Mouse (Mus musculus) hindbrain, embryonic 10.5 days (tissue): ENCODE results near the gene Rps3a1. TPM values are rescaled to one million over a fixed set of nuclear protein-coding genes. Genes with fewer than 3 reads are reported as not detected.
A peak's percentile ranks its signal among the peaks of the same experiment; 100 is the strongest.

Experiments
- DNase-seq: peaks from one replicate; pipeline ENCODE4 v3.0.0-alpha.2; 2017; ENCODE audit warnings: low spot score
- H3K27ac ChIP-seq: fragments of 300-500 bp; sonication (generic); 2 replicates; pipeline ENCODE4 v1.5.1; 2016; ENCODE audit warnings: mild to moderate bottlenecking, moderate library complexity
- H3K27me3 ChIP-seq: fragments of 300-500 bp; sonication (generic); 2 replicates; pipeline ENCODE4 v1.6.1; 2016; ENCODE audit warnings: mild to moderate bottlenecking; ENCODE audit not compliant: poor library complexity, insufficient read depth, severe bottlenecking
- H3K36me3 ChIP-seq: fragments of 300-500 bp; sonication (generic); 2 replicates; pipeline ENCODE4 v1.6.1; 2016; ENCODE audit warnings: mild to moderate bottlenecking, moderate library complexity
- H3K4me1 ChIP-seq: fragments of 300-500 bp; sonication (generic); replicated peaks from 2 replicates; pipeline ENCODE4 v1.6.1; 2016; ENCODE audit warnings: mild to moderate bottlenecking
- H3K4me3 ChIP-seq: fragments of 300-500 bp; sonication (generic); 2 replicates; pipeline ENCODE4 v1.5.1; 2016; ENCODE audit warnings: mild to moderate bottlenecking, moderate library complexity
- H3K9me3 ChIP-seq: fragments of 300-500 bp; sonication (generic); 2 replicates; pipeline ENCODE4 v1.6.1; 2016; ENCODE audit warnings: mild to moderate bottlenecking, moderate library complexity
- WGBS: fragments of 180-500 bp; shearing (Covaris S2); methylation state at CpG from one replicate; pipeline ENCODE4 v1.1.7; 2016; 5-methylcytosine and 5-hydroxymethylcytosine counted together
- polyA plus RNA-seq: library from polyadenylated mRNA; unstranded; fragments of >200 nt; fragmentation: Nextera tagmentation; extraction: Ambion mirVana; gene quantifications from 2 replicates; pipeline ENCODE4 v1.2.1, GENCODE M21; 2016

Gene Rps3a1
- polyA plus RNA-seq, 1 experiment from 2014 or later, result 978 TPM

- 93% methylated on average over 6 of the region's 6 CpGs for WGBS
- peaks cover 80% of the 10 kb centered on the region for H3K36me3 ChIP-seq
- H3K27me3 ChIP-seq, result no peaks in the 10 kb centered on the region
Observed at GRCm38 (mm10) chr3:86136936-86137574, 5.4 kb downstream of the Rps3a1 start.

GRCm38 (mm10) chr3:86135886-86136563 lies 6.5 kb downstream of the Rps3a1 start:
- H3K4me1 ChIP-seq, result peaks cover 11% of the 10 kb centered on the region
- H3K4me3 ChIP-seq, result no peak overlapping the region
- H3K36me3 ChIP-seq, result peaks cover 75% of the 10 kb centered on the region
- 89% methylated on average over 6 of the region's 6 CpGs for WGBS
- no peak overlapping the region for H3K27ac ChIP-seq
- H3K27me3 ChIP-seq, result no peaks in the 10 kb centered on the region
- no peak for DNase-seq
- H3K9me3 ChIP-seq, result no peaks in the 10 kb centered on the region

More at GRCm38 (mm10) chr3:86136936-86137574, 5.4 kb downstream of the Rps3a1 start:
- no peaks in the 10 kb centered on the region for H3K9me3 ChIP-seq
- H3K4me3 ChIP-seq, result no peak overlapping the region
- no peak overlapping the region for H3K27ac ChIP-seq
- DNase-seq, result no peak
- peaks cover 16% of the 10 kb centered on the region for H3K4me1 ChIP-seq

- H3K27ac ChIP-seq, result no peak overlapping the region
- no peaks in the 10 kb centered on the region for H3K9me3 ChIP-seq
- H3K36me3 ChIP-seq, result peaks cover 66% of the 10 kb centered on the region
- 0 out of 2 replicates have a peak, but pooled peaks cover 2% of the 10 kb centered on the region for H3K4me1 ChIP-seq
- 91% methylated on average over 6 of the region's 6 CpGs for WGBS
- no peak for DNase-seq
- H3K4me3 ChIP-seq, result no peak overlapping the region
- H3K27me3 ChIP-seq, result no peaks in the 10 kb centered on the region
Observed at GRCm38 (mm10) chr3:86134939-86135638, 7.4 kb downstream of the Rps3a1 start.

GRCm38 (mm10) chr3:86129757-86130156 lies 12.7 kb downstream of the Rps3a1 start:
- Histone ChIP-seq H3K27me3 (no peaks in the 10 kb centered on the region), H3K27ac (no peak overlapping the region), H3K36me3 (peaks cover 13% of the 10 kb centered on the region), H3K9me3 (no peaks in the 10 kb centered on the region), H3K4me1 (no peaks in the 10 kb centered on the region), H3K4me3 (no peak overlapping the region)
- DNase-seq, result peak; percentile 52
- 17% methylated on average over 6 of the region's 6 CpGs for WGBS

GRCm38 (mm10) chr3:86123251-86123746 lies 19.2 kb downstream of the Rps3a1 start:
- Histone ChIP-seq H3K27me3 (no peaks in the 10 kb centered on the region), H3K4me1 (no peaks in the 10 kb centered on the region), H3K9me3 (no peaks in the 10 kb centered on the region), H3K27ac (no peak overlapping the region), H3K36me3 (peaks cover 14% of the 10 kb centered on the region), H3K4me3 (no peak overlapping the region)
- no peak for DNase-seq
- 94% methylated on average over 8 of the region's 8 CpGs for WGBS

GRCm38 (mm10) chr3:86122156-86122555 lies 20.3 kb downstream of the Rps3a1 start:
- no peaks in the 10 kb centered on the region for H3K27me3 ChIP-seq
- no peak overlapping the region for H3K27ac ChIP-seq
- no peak for DNase-seq
- no peak overlapping the region for H3K4me3 ChIP-seq
- H3K9me3 ChIP-seq, result no peaks in the 10 kb centered on the region
- H3K4me1 ChIP-seq, result no peaks in the 10 kb centered on the region
- H3K36me3 ChIP-seq, result peaks cover 14% of the 10 kb centered on the region

GRCm38 (mm10) chr3:86119237-86119932 lies 23.1 kb downstream of the Rps3a1 start:
- H3K4me3 ChIP-seq, result no peak overlapping the region
- peak overlapping the region; percentile 24 for H3K27ac ChIP-seq
- H3K4me1 ChIP-seq, result no peaks in the 10 kb centered on the region
- WGBS, result 78% methylated on average over 16 of the region's 16 CpGs
- DNase-seq, result no peak
- H3K36me3 ChIP-seq, result peaks cover 26% of the 10 kb centered on the region
- no peaks in the 10 kb centered on the region for H3K27me3 ChIP-seq
- 0 out of 2 replicates have a peak, but pooled peaks cover 7% of the 10 kb centered on the region for H3K9me3 ChIP-seq

- no peak for DNase-seq
- Histone ChIP-seq H3K27ac (no peak overlapping the region), H3K36me3 (peaks cover 21% of the 10 kb centered on the region), H3K4me1 (no peaks in the 10 kb centered on the region), H3K27me3 (no peaks in the 10 kb centered on the region), H3K9me3 (0 out of 2 replicates have a peak, but pooled peaks cover 7% of the 10 kb centered on the region), H3K4me3 (no peak overlapping the region)
- 90% methylated on average over 4 of the region's 4 CpGs for WGBS
Observed at GRCm38 (mm10) chr3:86116951-86117350, 25.6 kb downstream of the Rps3a1 start.

- WGBS, result 77% methylated on average over 12 of the region's 12 CpGs
- H3K36me3 ChIP-seq, result peaks cover 12% of the 10 kb centered on the region
Observed at GRCm38 (mm10) chr3:86114659-86115338, 27.7 kb downstream of the Rps3a1 start.

GRCm38 (mm10) chr3:86112766-86113165 lies 29.7 kb downstream of the Rps3a1 start:
- H3K4me3 ChIP-seq, result no peak overlapping the region
- peaks cover 12% of the 10 kb centered on the region for H3K36me3 ChIP-seq
- no peak for DNase-seq
- WGBS, result 88% methylated on average over 7 of the region's 7 CpGs
- H3K9me3 ChIP-seq, result 0 out of 2 replicates have a peak, but pooled peaks cover 7% of the 10 kb centered on the region
- H3K27me3 ChIP-seq, result no peaks in the 10 kb centered on the region
- no peak overlapping the region for H3K27ac ChIP-seq
- H3K4me1 ChIP-seq, result 0 out of 2 replicates have a peak, but pooled peaks cover 6% of the 10 kb centered on the region

More at GRCm38 (mm10) chr3:86114659-86115338, 27.7 kb downstream of the Rps3a1 start:
- H3K27ac ChIP-seq, result no peak overlapping the region
- no peaks in the 10 kb centered on the region for H3K27me3 ChIP-seq
- DNase-seq, result no peak
- H3K9me3 ChIP-seq, result 0 out of 2 replicates have a peak, but pooled peaks cover 7% of the 10 kb centered on the region
- no peak overlapping the region for H3K4me3 ChIP-seq
- 0 out of 2 replicates have a peak, but pooled peaks cover 4% of the 10 kb centered on the region for H3K4me1 ChIP-seq

- Histone ChIP-seq H3K4me1 (0 out of 2 replicates have a peak, but pooled peaks cover 9% of the 10 kb centered on the region), H3K9me3 (no peaks in the 10 kb centered on the region), H3K36me3 (no peaks in the 10 kb centered on the region), H3K27me3 (no peaks in the 10 kb centered on the region), H3K27ac (peak overlapping the region; percentile 62; the same call in 1 of the 2 replicates), H3K4me3 (no peak overlapping the region)
- peak; percentile 64 for DNase-seq
- 25% methylated on average over 10 of the region's 10 CpGs for WGBS
Observed at GRCm38 (mm10) chr3:86110077-86110476, 32.4 kb downstream of the Rps3a1 start.

- 92% methylated on average over 7 of the region's 7 CpGs for WGBS
- Histone ChIP-seq H3K36me3 (no peaks in the 10 kb centered on the region), H3K27me3 (no peaks in the 10 kb centered on the region), H3K9me3 (no peaks in the 10 kb centered on the region), H3K27ac (no peak overlapping the region), H3K4me1 (0 out of 2 replicates have a peak, but pooled peaks cover 9% of the 10 kb centered on the region), H3K4me3 (no peak overlapping the region)
- DNase-seq, result no peak
Observed at GRCm38 (mm10) chr3:86109099-86109498, 33.4 kb downstream of the Rps3a1 start.
